Mouse (Mus musculus): Measurements from ENCODE around the gene Fxyd2. TPM values are rescaled to one million over a fixed set of nuclear protein-coding genes. Genes with fewer than 3 reads are reported as not detected.

Gene Fxyd2
- polyA plus RNA-seq, 1 experiment from 2014 or later = 2.5 TPM

- Histone ChIP-seq H3K9me3 (replicated peaks; ENCODE audit: control insufficient read depth, low read length) (no peaks in the 10 kb centered on the region), H3K4me2 (ENCODE audit: low read depth, low read length) (no peak overlapping the region), H3K4me1 (ENCODE audit: control insufficient read depth, insufficient read depth, low read length) (peaks cover 8% of the 10 kb centered on the region), H3K4me3 (ENCODE audit: low read length) (no peak overlapping the region), H3K27me3 (ENCODE audit: control insufficient read depth, insufficient read depth, low read length) (0 out of 2 replicates have a peak, but pooled peaks cover 4% of the 10 kb centered on the region), H3K36me3 (ENCODE audit: control insufficient read depth, insufficient read depth) (no peaks in the 10 kb centered on the region), H3K27ac (ENCODE audit: low read length) (no peak overlapping the region), H3K9ac (ENCODE audit: low read length) (no peak overlapping the region)
- ATAC-seq (replicated peaks; ENCODE audit: extremely low read depth, insufficient read depth, low FRiP score) = no peak
- 76% methylated on average over 4 of the region's 4 CpGs for WGBS
Measured at GRCm38 (mm10) chr9:45412700-45413477, 13.4 kb downstream of the Fxyd2 start.

GRCm38 (mm10) chr9:45413478-45414140 lies 14.1 kb downstream of the Fxyd2 start:
- no peak overlapping the region for H3K4me2 ChIP-seq (ENCODE audit: low read depth, low read length)
- 56% methylated on average over 5 of the region's 5 CpGs for WGBS
- no peak overlapping the region for H3K4me3 ChIP-seq (ENCODE audit: low read length)
- H3K27ac ChIP-seq (ENCODE audit: low read length) = no peak overlapping the region
- no peaks in the 10 kb centered on the region for H3K36me3 ChIP-seq (ENCODE audit: control insufficient read depth, insufficient read depth)
- peaks cover 4% of the 10 kb centered on the region for H3K4me1 ChIP-seq (ENCODE audit: control insufficient read depth, insufficient read depth, low read length)
- no peak for ATAC-seq (replicated peaks; ENCODE audit: extremely low read depth, insufficient read depth, low FRiP score)
- H3K9me3 ChIP-seq (replicated peaks; ENCODE audit: control insufficient read depth, low read length) = no peaks in the 10 kb centered on the region
- 0 out of 2 replicates have a peak, but pooled peaks cover 4% of the 10 kb centered on the region for H3K27me3 ChIP-seq (ENCODE audit: control insufficient read depth, insufficient read depth, low read length)
- H3K9ac ChIP-seq (ENCODE audit: low read length) = no peak overlapping the region

DNA sequence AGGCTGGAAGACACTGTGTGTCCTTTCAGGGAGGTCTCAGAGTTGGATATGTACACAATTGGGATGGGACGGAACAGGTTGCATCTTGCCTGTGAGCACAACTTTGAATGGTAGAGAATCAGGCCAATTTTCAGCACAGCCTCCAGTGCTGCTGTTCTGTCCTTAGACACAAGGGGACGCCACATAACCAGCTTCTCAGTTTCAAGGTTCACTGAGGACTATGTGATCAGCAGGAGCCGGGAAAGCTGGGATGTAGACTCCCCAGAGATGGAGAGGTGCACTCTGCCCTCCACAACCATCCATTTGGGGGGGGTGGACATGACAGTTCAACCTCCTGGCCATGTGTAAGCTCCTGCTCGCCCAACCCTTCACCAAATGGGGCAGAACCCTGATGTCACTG lies 16.4 kb downstream of the Fxyd2 start:
- H3K27me3 ChIP-seq (ENCODE audit: control insufficient read depth, insufficient read depth, low read length) = 0 out of 2 replicates have a peak, but pooled peaks cover 2% of the 10 kb centered on the region
- H3K4me3 ChIP-seq (ENCODE audit: low read length) = no peak overlapping the region
- no peak overlapping the region for H3K27ac ChIP-seq (ENCODE audit: low read length)
- H3K9me3 ChIP-seq (replicated peaks; ENCODE audit: control insufficient read depth, low read length) = no peaks in the 10 kb centered on the region
- no peaks in the 10 kb centered on the region for H3K36me3 ChIP-seq (ENCODE audit: control insufficient read depth, insufficient read depth)
- whole genome bisulfite sequencing = 37% methylated on average over 4 of the region's 4 CpGs
- H3K4me1 ChIP-seq (ENCODE audit: control insufficient read depth, insufficient read depth, low read length) = peaks cover 4% of the 10 kb centered on the region
- no peak overlapping the region for H3K9ac ChIP-seq (ENCODE audit: low read length)
- no peak overlapping the region for H3K4me2 ChIP-seq (ENCODE audit: low read depth, low read length)
- no peak for ATAC-seq (replicated peaks; ENCODE audit: extremely low read depth, insufficient read depth, low FRiP score)

GRCm38 (mm10) chr9:45417245-45417644 lies 17.8 kb downstream of the Fxyd2 start:
- peak overlapping the region; percentile 35 for H3K4me3 ChIP-seq (ENCODE audit: low read length)
- no peak for ATAC-seq (replicated peaks; ENCODE audit: extremely low read depth, insufficient read depth, low FRiP score)
- 17% methylated on average over 8 of the region's 8 CpGs for WGBS
- H3K9me3 ChIP-seq (replicated peaks; ENCODE audit: control insufficient read depth, low read length) = no peaks in the 10 kb centered on the region
- no peaks in the 10 kb centered on the region for H3K36me3 ChIP-seq (ENCODE audit: control insufficient read depth, insufficient read depth)
- H3K4me2 ChIP-seq (ENCODE audit: low read depth, low read length) = peak overlapping the region; percentile 41
- H3K9ac ChIP-seq (ENCODE audit: low read length) = no peak overlapping the region
- no peaks in the 10 kb centered on the region for H3K27me3 ChIP-seq (ENCODE audit: control insufficient read depth, insufficient read depth, low read length)
- H3K4me1 ChIP-seq (ENCODE audit: control insufficient read depth, insufficient read depth, low read length) = no peaks in the 10 kb centered on the region; the same call in 1 of the 2 replicates
- no peak overlapping the region for H3K27ac ChIP-seq (ENCODE audit: low read length)

GRCm38 (mm10) chr9:45418252-45418651 lies 18.8 kb downstream of the Fxyd2 start:
- H3K9ac ChIP-seq (ENCODE audit: low read length) = no peak overlapping the region
- H3K27ac ChIP-seq (ENCODE audit: low read length) = no peak overlapping the region
- H3K27me3 ChIP-seq (ENCODE audit: control insufficient read depth, insufficient read depth, low read length) = no peaks in the 10 kb centered on the region
- H3K4me1 ChIP-seq (ENCODE audit: control insufficient read depth, insufficient read depth, low read length) = no peaks in the 10 kb centered on the region
- ATAC-seq (replicated peaks; ENCODE audit: extremely low read depth, insufficient read depth, low FRiP score) = no peak
- 53% methylated on average over 8 of the region's 8 CpGs for WGBS
- H3K9me3 ChIP-seq (replicated peaks; ENCODE audit: control insufficient read depth, low read length) = no peaks in the 10 kb centered on the region
- no peak overlapping the region for H3K4me3 ChIP-seq (ENCODE audit: low read length)
- H3K36me3 ChIP-seq (ENCODE audit: control insufficient read depth, insufficient read depth) = no peaks in the 10 kb centered on the region
- no peak overlapping the region for H3K4me2 ChIP-seq (ENCODE audit: low read depth, low read length)

DNA sequence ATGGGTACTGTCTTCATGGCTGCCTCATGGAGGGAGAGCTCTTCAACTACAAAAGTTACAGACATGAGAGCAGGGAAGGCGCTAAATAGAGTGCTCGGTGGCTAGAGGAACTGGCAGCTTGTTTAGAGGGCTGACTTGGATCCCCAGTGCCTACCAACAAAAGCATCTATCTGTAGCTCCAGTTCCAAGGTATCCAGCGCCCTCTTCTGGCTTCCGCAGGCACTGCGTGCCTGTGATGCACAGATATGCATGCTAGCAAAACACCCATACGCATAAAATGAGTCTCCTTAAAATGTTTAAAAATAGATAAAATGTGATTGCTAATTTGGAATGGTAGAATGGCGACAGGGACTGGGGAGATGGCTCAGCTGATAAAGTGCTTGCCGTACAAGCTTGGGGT lies 21.7 kb downstream of the Fxyd2 start:
- H3K9ac ChIP-seq (ENCODE audit: low read length) = no peak overlapping the region
- ATAC-seq (replicated peaks; ENCODE audit: extremely low read depth, insufficient read depth, low FRiP score) = no peak
- no peaks in the 10 kb centered on the region for H3K36me3 ChIP-seq (ENCODE audit: control insufficient read depth, insufficient read depth)
- H3K9me3 ChIP-seq (replicated peaks; ENCODE audit: control insufficient read depth, low read length) = no peaks in the 10 kb centered on the region
- no peaks in the 10 kb centered on the region for H3K27me3 ChIP-seq (ENCODE audit: control insufficient read depth, insufficient read depth, low read length)
- H3K4me3 ChIP-seq (ENCODE audit: low read length) = no peak overlapping the region
- no peak overlapping the region for H3K4me2 ChIP-seq (ENCODE audit: low read depth, low read length)
- H3K27ac ChIP-seq (ENCODE audit: low read length) = no peak overlapping the region
- H3K4me1 ChIP-seq (ENCODE audit: control insufficient read depth, insufficient read depth, low read length) = no peaks in the 10 kb centered on the region
- WGBS = 59% methylated on average over 8 of the region's 8 CpGs

DNA sequence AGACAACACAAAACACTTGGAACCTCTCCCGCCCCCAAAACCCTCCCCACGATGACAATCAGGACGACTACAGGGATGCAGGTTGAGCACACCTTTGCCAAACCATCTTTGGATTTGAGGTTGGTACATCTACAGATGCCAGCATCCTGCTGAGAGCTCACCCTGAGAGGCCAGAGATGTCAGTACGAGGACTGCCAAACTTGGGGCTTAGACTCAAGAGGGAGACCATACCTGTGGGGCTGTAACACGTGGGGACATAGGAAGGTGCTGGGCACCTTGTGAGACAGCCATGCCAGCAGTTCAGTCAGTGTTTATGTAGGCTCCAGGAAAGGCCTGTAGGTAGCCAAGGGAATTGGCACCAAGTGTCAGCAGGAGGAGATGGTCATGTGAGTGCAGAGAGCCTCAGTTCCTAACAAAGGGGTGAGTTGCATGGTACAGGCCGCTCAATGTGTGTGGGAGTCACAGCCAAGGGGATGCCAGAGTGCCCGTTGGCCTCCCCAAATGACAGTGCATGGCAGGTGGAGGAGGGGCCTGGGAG lies 23.4 kb downstream of the Fxyd2 start:
- Histone ChIP-seq H3K9ac (ENCODE audit: low read length) (no peak overlapping the region), H3K27me3 (ENCODE audit: control insufficient read depth, insufficient read depth, low read length) (no peaks in the 10 kb centered on the region), H3K4me1 (ENCODE audit: control insufficient read depth, insufficient read depth, low read length) (no peaks in the 10 kb centered on the region), H3K4me2 (ENCODE audit: low read depth, low read length) (no peak overlapping the region), H3K4me3 (ENCODE audit: low read length) (no peak overlapping the region), H3K27ac (ENCODE audit: low read length) (no peak overlapping the region), H3K9me3 (replicated peaks; ENCODE audit: control insufficient read depth, low read length) (no peaks in the 10 kb centered on the region), H3K36me3 (ENCODE audit: control insufficient read depth, insufficient read depth) (no peaks in the 10 kb centered on the region)
- no peak for ATAC-seq (replicated peaks; ENCODE audit: extremely low read depth, insufficient read depth, low FRiP score)
- WGBS = 69% methylated on average over 7 of the region's 7 CpGs

- peaks cover 29% of the 10 kb centered on the region for H3K27me3 ChIP-seq (ENCODE audit: control insufficient read depth, insufficient read depth, low read length)
- no peaks in the 10 kb centered on the region for H3K9me3 ChIP-seq (replicated peaks; ENCODE audit: control insufficient read depth, low read length)
- no peaks in the 10 kb centered on the region for H3K36me3 ChIP-seq (ENCODE audit: control insufficient read depth, insufficient read depth)
- no peak within 1 kb of the TSS for H3K4me3 ChIP-seq (ENCODE audit: low read length)
- no peak within 1 kb of the TSS for H3K9ac ChIP-seq (ENCODE audit: low read length)
- no peak for ATAC-seq (replicated peaks; ENCODE audit: extremely low read depth, insufficient read depth, low FRiP score)
- no peak within 1 kb of the TSS for H3K27ac ChIP-seq (ENCODE audit: low read length)
- WGBS = 77% methylated on average over 4 of the region's 4 CpGs
- peaks cover 6% of the 10 kb centered on the region; the same call in 1 of the 2 replicates for H3K4me1 ChIP-seq (ENCODE audit: control insufficient read depth, insufficient read depth, low read length)
- no peak within 1 kb of the TSS for H3K4me2 ChIP-seq (ENCODE audit: low read depth, low read length)
Measured at GRCm38 (mm10) chr9:45426456-45426855, 27.0 kb downstream of the Fxyd2 start, which contains the start of gene Dscaml1. Gene Dscaml1 (plus strand): TSS chr9:45426628.

DNA sequence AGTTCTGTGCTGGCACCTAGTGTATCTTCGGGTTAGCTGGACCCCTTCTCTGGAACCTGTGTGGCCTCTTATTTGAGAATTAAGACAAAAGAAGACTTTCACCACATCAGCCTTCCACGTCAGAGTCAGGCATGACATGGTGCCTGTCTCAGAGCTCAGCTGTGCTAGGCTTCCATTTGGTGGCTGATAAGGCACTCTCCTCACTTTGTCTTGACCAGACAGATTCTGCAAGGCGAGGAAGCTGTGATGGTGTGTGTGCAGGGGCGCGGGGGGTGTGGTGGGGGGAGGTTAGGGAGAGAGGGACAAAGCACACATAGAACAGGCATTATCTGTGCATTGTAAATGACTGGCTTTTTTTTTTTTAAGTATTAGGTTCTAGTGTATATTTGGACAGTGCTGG lies 29.9 kb downstream of the Fxyd2 start:
- Histone ChIP-seq H3K9ac (ENCODE audit: low read length) (no peak overlapping the region), H3K4me1 (ENCODE audit: control insufficient read depth, insufficient read depth, low read length) (peaks cover 6% of the 10 kb centered on the region; the same call in 1 of the 2 replicates), H3K9me3 (replicated peaks; ENCODE audit: control insufficient read depth, low read length) (no peaks in the 10 kb centered on the region), H3K4me3 (ENCODE audit: low read length) (no peak overlapping the region), H3K27ac (ENCODE audit: low read length) (no peak overlapping the region), H3K27me3 (ENCODE audit: control insufficient read depth, insufficient read depth, low read length) (peaks cover 49% of the 10 kb centered on the region), H3K36me3 (ENCODE audit: control insufficient read depth, insufficient read depth) (no peaks in the 10 kb centered on the region), H3K4me2 (ENCODE audit: low read depth, low read length) (no peak overlapping the region)
- no peak for ATAC-seq (replicated peaks; ENCODE audit: extremely low read depth, insufficient read depth, low FRiP score)
- 17% methylated on average over 5 of the region's 5 CpGs for WGBS
